Mouse (Mus musculus) yolk sac, embryonic 10.5 days (tissue): ENCODE measurements around the gene Tesc.

Experiments
- DNase-seq: peaks from one replicate; pipeline ENCODE4 v3.0.0-alpha.2; 2017; ENCODE audit warnings: low spot score

Gene Tesc

GRCm38 (mm10) chr5:118027698-118028190 is at the start of gene Tesc:
Tesc (plus strand) TSS chr5:118027743.
- DNase-seq = no peak

DNA sequence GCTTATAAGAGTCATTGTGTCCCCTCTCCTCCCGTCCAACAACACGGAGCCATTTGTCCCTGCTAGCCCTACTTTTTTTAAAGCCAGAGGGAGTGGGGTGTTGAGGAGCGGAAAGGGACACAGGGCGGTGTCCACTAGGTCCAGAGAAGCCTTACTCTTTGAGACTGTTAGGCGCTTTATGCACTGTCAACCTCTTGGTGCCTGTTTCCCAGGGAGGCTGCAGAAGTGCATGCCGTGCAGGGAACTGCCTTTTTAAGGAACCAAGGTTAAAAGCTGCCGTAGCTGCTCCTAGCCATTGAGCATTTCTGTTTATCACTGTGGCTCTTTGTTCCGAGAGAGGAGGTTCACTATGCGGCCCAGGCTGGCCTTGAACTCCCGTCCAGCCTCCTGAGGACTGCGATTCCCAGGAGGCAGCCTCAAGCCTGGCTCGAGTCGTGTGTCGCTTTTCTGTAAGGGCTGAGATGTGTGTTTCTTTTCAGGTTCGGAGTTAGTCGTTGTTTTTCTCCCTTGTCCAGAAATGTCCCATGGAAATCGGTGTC is 49.3 kb upstream of the Tesc start:
- DNase-seq = no peak

GRCm38 (mm10) chr5:117979082-117979481 is 48.5 kb upstream of the Tesc start:
- no peak for DNase-seq

- DNase-seq = peak; percentile 54
Observed at GRCm38 (mm10) chr5:117980921-117981320, 46.6 kb upstream of the Tesc start.

DNA sequence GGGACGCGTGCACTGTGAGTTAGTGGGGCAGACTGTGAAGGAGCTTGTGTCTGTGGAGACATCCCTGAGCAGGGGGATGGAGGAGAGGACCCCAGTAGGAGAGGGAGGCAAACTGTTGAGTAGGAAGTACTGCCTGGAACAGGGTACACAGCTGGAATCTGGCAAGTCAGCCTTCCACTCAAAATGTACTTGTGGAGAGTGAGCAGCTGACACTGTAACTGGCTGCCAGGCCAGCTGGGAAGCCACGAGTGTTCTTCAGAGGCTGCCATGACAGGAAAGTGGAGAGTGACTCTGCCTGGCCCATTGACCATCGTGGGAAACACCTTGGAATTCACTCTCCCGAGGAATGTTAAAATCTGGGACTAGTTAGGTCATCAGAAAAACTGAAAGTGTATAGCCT is 45.6 kb upstream of the Tesc start:
- no peak for DNase-seq

DNA sequence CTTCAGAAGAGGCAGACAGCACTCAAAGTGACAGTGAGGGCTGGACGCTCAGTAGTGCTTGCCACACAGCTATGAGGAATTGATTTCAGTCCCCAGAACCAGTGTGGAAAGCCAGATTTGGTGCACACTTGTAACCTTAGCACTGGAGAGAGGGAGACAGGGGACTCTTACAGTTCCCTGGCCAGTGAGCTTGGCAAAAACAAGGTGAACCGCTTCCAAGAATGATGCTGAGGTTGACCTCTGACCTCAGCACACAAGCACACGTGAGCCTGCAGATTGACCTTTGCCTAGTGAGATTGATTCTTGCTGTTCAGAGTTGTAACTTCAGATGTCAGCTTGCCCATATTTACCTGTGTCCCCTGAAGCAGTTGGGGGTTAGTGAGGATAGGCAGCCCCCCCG is 41.2 kb upstream of the Tesc start:
- peak; percentile 79 for DNase-seq

GRCm38 (mm10) chr5:117987891-117988290 is 39.7 kb upstream of the Tesc start:
- no peak for DNase-seq

GRCm38 (mm10) chr5:117988367-117988766 is 39.2 kb upstream of the Tesc start:
- DNase-seq = no peak

DNA sequence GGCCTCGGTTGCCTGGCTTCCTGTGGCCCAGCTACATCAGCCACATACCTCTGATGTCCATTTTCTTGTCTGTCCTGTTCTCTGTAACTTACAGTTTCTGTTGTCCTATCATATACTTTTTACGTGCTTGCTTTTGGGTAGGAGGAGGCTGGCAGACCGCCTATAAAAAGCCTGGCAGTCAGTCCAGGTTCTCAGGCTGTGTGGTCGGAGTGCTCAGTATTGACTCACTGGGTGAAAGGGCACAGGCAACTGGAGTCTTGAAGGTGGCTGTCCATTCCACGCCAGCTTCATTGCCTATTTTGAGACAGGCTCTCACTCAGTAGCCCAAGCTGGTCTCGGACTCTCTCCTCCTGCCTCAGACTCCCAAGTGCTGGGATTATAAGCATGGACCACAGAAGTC is 37.8 kb upstream of the Tesc start:
- no peak for DNase-seq

- no peak for DNase-seq
Observed at GRCm38 (mm10) chr5:117990957-117991356, 36.6 kb upstream of the Tesc start.

DNA sequence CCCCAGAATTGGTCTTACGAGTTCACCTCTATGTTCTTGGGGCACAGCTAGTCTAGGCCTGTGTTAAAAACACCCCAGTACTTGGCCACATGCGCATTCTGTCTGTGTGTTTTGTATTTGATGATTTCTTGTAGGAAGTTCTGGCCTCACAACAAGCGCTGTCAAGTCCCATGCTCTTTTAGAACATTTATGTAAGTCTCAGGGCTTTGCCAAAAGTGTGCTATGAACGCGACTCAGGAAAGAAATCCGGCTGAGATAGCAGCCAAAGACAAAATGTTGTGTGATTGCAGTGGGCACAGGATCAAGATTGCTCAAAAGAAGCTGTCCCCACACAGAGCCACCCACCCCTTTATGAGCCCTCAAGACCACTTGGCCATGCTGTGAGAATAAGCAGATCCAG is 34.0 kb upstream of the Tesc start:
- no peak for DNase-seq

- DNase-seq = no peak
Observed at GRCm38 (mm10) chr5:117995372-117995901, 32.1 kb upstream of the Tesc start.

- no peak for DNase-seq
Observed at GRCm38 (mm10) chr5:117995911-117996310, 31.6 kb upstream of the Tesc start.

- DNase-seq = peak; percentile 64
Observed at GRCm38 (mm10) chr5:117996581-117996980, 31.0 kb upstream of the Tesc start.

DNA sequence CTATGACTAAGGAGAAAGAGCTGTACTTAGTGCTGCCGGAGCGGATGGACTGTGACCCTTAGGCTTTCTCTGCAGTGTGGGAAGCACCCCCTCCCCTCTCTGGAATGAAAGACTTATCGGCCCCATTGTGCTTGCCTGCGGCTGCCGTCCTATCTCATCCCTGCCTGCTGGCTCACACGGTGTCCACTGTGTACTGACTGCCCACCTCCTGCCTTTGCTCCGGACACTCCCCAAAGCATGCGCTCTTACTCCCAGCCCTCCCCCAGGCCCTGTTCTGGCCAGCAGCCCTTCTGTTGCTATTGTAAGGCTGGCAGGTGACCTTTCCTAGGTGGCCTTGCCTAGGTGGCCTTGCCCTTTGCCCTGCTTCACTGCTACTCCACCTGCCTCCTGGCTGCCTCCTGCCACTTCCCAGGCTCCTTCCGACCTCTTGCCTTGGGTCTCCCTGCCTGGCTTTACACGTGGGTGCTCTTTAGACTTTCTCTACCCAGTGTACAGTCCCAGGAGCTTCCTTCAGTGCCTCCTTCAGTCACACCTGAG is 30.0 kb upstream of the Tesc start:
- DNase-seq = peak; percentile 91

DNA sequence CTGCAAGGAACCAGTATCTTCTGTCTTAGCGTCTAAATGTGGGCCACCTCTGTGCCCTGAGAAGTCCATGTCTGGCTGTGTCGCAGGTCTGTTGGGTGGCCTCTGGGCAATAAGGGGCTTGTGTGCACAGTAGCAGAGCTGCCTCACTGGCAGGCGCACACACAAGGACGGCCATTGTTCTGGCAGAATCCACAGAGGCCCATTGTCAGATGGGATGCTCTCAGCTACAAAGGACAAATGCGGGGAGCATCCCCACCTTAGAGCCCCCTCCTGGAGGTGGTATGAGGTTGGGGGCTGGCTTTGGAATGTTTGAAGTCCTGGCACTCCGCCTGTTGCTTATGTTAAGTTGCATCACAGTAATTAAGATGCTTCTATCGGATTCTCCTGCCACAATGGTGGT is 28.5 kb upstream of the Tesc start:
- DNase-seq = no peak

DNA sequence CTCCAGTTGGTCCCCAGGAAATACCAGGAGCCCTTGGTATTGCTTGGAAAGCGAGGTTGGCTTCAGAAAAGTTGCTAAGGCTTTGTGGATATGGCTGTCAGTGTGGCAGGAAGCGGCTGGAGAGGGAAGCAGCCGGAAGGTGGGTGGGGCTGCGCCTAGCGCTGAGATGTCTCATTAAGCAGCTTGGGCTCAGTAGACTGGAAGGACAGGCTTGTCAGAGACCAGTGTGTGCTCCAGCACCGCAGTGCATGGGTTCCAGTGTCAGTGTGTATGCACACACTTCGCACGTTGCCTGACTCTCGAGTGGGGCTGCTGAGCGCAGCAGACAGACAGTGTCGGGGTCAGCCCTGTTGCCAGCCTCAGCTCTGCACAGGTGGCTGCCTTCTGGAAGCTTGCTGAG is 28.0 kb upstream of the Tesc start:
- DNase-seq = no peak

GRCm38 (mm10) chr5:118002059-118002458 is 25.5 kb upstream of the Tesc start:
- peak; percentile 73 for DNase-seq

DNA sequence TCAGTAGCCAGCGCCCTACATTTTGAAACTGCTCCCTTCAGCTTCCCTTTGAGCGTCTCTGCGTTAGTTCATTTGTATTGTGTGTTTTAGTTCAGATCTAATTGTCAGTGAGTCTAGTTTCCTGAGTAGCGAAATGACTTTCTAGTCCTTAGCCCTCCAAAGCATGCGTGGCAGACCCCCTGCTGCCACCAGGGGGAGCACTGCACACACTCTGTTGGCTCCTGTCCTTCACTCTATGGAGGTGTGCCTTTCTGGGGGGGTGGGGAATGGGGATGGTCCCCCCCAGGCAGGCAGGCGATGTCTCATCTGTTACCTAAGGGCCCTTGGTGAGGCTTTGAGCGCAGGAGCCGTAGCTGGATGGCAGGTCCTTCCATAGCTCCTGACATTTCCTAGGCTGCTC is 22.9 kb upstream of the Tesc start:
- DNase-seq = no peak

DNA sequence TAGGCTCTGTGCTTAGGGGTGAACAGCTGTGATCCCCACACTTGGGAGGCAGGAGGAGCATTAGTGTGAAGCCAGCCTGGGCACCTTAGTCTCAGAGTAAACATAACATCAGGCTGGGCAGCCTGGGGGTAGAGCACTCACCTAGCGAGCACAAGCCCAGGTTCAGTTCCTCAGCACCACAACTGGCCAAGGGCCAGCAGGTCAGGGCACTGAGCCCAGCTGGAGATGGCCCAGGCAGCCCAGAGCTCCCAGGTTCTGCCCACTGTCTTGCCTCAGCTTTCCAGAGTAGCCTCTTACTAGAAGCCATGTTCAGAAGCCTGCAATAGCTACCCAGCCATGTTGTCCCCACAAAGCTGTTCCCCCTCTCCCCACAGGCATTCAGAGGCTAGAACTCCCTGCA is 21.8 kb upstream of the Tesc start:
- DNase-seq = no peak

DNA sequence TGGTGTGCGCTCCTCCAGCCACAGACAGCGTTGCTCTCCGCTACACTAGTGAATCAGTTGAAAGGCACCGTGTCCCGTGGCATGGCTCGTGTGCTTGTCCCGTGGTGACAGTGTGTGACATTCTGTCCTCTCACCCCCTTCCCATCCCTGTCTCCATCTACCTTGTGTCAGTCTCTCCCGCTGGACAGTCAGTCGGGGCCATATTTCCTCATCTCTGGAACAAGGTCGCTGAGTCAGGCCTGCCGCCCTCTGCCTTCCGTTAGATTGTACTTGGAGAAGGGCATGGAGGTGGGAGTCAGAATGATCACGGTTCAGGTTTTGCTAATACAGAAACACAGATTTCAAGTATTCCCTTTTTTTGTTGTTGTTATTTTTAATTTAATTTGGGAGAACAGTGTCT is 19.2 kb upstream of the Tesc start:
- DNase-seq = no peak

DNA sequence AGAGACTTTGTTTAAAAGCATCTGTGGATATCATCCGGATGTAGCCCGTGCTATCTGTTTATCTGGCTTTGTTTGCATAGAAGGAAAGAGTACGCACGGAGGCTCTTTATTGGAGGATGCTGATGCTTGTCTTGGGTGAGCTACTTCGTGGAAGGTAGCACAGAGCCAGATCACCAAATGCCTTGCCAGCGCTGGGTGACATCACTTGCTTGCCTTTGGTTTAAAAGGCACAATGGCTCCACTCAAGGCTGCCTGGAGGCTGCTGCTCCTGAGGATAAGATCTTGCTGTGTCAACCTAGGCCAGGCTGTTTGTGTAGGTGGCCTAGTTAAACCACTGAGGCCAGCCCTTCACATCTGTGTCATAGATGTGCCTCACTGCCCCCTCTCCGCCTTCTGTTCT is 16.7 kb upstream of the Tesc start:
- DNase-seq = no peak

DNA sequence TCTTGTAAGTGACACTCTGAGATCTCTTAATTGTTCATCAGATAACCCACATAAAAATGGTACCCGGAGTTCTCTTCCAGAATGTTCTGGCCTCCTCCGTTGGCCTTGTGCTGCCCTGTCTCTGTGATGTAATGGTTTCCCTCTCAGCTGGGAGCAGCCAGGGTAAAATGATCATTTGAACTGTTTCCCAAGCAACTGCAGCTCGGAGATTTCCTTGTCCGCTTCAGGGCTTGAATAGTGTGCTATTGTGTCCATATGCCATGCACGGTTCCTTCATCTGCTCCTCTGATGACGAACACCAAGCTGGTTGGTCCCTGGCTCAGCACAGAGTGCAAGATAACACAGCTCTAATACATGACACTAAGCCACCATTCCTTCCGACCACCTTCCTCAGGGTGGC is 15.7 kb upstream of the Tesc start:
- DNase-seq = no peak

DNA sequence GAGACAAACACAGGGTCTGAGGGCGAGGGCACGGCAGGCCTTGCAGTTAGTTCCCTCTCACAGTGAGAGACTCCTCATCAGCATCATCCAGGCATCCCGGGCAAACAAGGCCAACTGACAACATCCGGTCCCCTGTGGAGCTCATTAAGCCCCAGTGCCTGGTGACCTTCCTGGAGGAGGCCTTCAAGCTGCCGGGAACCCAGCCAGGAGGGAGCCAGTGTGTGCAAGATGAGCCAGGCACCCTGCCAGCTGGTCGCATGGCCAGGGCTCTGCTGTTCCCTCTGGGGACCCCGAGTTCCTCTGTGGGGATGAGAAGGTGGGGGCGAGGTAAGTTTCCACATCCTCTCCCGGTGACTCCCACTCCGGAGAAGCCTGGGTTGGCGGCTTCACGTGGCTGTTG is 12.5 kb upstream of the Tesc start:
- DNase-seq = no peak
